Mouse (Mus musculus) gastrocnemius, postnatal 10 days (tissue): ENCODE measurements around the gene Cdc6. TPM values are rescaled to one million over a fixed set of nuclear protein-coding genes. Genes with fewer than 3 reads are reported as not detected.
"Not testable (repeated sequence)": the region's sequence is repeated elsewhere in the genome, so short reads cannot be mapped to it uniquely, and the experiment has no call there.

Experiments
- DNase-seq: peaks from one replicate; pipeline ENCODE4 v3.0.0; 2021; ENCODE audit warnings: mixed read lengths
- total RNA-seq, 2 experiments: library from RNA; stranded (reverse); gene quantifications; 2 replicates each; pipeline ENCODE4 v1.2.3; 2021

The Cdc6 gene
- total RNA-seq, 2 experiments from 2014 or later, result 2.3 to 3.5 TPM

DNA sequence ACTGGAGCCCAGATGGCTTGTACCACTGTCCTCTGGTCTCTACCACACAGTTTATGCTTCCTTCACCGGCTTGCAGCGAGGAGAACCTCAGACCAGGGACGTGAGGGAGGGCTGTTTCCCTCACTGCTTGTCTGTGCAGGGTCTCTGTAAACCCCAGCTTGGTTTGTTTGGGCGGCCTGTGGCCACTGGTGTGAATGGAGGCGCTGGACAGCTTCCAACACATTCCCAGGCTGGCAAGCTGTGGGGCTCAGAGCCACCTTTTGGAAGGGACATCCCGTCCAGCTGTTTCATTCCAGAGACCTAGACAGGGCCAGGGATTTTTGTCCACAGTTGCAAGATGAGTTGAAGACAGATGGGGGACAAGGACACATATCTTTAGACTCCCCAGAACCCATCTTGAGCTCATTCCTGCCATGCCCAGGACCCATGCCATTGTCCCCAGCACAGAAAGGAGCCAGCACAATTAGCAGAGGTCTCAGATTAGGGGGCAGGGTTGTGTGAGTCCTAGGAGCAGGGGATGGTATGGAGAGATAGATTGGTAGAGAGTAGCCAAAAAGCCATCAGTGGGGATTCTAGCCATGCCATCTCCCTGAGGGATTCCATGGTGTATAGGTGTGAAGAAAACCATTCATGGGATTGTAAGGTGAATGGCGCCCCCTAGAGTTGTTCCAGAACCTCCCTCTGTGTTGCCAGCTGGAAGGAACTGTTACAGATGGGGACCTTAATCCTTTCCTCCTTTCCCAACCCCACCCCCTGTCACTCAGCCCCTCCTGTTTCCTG, 24.1 kb downstream of the Cdc6 start:
- peak; percentile 71 for DNase-seq

DNA sequence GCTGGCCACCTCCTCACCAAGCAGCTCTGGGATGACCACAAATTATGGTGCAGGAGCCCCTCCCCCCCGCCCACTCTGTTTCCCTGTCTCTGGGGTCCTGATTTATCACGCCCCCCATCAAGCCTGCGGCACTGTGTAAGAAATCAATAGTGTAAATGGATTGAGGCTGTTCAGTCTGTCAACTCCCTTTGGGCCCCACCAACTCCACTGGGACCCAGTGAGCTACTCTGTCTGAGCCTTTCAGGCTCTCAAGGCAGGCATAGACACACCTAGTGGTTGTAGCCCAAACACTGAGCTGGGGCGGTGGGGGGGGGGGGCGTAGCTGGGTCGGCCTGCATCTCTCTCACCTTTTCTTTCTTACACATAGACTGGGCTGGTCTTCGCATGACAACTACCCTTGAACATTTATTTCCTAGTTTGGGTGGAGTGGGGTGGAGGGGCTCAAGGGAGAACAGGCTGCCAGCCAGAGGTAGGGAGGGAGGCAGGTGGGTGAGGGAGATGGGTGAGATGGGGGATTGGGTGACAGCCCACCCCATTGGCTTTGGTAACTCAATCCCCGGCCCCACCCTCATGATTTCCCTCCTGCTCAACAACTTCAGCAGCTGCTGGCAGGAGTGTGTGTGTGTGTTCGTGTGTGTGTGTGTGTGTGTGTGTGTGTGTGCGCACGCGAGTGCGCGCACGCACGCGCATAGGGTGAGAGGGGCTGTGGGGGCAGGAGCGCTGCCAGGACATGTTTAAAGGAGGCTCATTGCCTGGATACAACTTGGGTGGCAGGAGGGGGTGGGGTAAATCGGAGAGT, 24.9 kb downstream of the Cdc6 start:
- peak; percentile 49 for DNase-seq

DNA sequence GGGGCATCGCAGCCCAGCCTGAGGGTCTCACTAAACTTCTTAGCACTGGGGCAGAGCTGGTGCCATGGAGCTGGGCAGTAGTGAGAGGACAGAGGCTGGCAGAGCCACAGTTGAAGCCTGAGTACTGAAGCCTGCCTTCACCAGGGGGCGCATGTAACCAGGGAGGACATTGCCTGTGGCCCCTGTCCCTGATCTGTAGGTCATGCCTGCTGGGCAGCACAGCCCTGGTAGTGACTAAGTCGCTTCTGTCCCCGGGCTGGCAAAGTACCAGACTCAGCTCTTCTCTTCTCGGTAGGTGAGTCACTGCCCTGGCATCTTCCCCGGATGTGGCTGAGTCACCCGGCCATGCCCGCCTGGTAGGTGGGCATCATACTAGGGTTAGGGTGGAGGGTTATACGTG, 25.6 kb downstream of the Cdc6 start:
- DNase-seq, result peak; percentile 79

DNA sequence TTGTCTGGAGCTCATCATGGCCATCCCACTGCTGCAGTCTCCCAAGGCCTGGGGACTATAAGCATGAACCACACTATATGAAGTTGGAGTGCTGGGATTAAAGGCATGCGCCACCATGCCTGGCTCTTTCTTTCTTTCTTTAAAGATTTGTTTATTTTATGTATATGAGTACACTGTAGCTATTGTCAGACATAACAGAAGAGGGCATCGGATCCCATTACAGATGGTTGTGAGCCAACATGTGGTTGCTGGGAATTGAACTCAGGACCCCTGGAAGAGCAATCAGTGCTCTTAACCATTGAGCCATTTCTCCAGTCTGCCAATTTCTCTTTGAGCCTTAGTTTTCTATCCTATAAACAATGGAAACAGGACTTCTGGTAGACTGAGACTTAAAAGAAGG, 26.2 kb downstream of the Cdc6 start:
- not testable (repeated sequence) for DNase-seq

DNA sequence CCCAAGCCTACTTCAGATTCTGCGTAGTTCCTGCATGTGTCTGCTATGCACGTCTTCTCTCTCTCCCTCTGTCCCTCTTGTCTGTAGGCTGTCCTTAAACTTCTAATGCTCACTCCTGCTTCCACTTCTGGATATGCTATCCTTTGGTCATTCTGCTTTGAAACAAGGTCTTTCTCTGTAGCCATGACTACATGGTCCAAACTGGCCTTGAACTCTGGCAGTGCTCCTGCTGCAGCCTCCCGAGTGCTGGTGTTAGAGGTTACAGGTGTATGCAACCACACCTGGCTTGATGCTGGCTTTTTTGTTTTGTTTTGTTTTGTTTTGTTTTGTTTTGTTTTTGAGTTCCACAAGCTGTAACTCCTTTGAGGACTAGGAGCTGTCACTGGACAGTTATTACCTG, 26.8 kb downstream of the Cdc6 start:
- no peak for DNase-seq

DNA sequence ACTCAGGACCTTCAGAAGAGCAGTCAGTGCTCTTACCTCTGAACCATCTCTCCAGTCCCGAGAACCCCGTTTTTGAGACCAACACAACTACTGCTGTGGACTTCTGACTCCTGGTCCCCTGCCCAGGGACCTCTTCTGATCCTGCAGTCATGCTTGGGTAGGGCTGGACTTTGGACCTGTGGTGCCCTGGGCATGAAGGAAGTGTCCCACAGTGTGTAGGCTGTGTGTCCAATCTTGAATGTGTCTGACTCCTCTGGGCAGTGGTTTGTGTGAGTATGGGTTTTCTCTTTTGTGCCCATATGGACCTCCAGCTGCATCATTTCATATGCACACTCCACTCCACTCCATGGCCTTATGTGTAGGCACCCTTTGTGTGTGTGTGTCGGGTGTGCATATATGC, 27.5 kb downstream of the Cdc6 start:
- DNase-seq, result no peak

DNA sequence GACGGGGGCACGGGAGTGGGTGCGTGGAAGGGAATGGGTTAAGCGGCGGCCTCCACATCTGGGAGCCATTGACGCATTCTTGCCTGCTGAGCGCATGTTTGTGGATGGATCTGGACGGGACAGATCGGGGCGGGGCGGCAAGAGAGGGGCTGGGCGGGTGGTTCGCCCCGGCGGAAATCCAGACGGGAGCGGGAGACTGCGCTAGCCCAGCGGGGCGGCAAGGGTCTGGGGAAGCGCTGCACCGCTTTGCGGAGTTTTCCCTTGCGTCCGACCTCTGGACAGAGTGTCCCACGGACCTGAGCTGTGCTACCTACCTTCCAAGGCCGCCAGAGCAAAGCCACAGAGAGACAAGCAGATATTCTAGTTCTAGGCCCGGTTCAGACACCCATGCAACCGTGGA, 28.6 kb downstream of the Cdc6 start:
- DNase-seq, result peak; percentile 78

DNA sequence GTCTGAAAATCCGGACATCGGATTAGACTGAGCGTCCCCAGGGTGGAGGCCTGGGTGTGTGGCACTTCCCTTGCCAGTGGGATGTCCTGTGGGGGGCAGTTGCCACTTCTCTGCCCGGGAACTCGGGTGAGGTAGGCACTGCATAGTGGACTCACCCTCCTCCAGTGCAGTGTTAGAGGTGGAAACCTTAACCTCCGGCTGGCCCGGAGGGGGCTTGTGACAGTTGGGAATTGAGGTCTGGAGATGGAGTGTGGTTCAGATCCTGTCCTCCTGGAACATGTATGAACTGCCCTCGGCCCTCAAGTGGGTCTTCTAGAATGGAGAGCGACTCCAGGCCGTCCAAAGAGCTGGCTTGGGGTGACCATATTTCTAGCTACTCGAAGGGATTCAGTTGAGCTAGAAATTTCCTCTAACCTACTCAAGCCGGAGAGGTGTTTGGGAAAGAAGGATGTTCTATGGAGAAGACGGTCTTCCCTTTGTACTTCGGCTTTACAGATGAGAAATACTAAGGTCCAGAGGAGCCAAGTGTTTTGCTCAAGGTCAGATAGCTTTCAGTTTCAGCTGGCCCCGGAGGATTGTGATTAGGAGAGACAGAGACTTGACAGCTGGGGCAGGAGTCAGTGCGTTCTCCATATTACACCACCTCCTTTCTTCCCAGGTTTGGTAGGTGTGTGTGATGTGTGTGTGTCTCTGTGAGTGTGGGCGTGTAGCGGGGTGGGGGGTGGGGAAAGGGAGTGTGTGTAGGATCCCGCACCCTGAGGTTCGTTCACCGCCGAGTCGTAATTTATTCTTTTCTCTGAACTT, 29.2 kb downstream of the Cdc6 start:
- DNase-seq, result no peak

DNA sequence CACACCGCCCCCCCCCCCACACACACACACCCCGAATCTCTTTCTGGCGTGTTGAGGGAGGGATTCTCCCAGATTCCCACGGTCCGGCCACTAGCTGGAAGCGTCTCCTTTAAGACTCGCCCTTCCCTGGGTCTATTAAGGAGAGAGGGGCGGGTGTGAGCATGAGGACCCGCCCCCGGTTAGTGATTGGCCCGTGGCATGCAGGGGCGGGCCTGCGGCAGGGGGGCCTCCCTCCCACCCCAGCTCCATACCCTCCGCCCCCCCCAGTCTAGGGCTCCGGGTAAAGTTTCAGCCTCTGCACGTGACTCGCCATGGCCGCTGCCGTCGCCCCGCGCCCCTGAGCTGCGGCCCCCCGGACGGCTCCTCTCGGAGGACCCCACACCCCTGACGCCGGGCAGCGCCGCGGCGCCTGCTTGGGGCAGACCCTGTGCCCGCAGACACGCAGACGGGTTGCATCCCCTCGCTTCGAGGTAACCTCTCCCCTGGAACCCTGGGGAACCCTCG, 29.9 kb downstream of the Cdc6 start:
- DNase-seq, result peak; percentile 85

DNA sequence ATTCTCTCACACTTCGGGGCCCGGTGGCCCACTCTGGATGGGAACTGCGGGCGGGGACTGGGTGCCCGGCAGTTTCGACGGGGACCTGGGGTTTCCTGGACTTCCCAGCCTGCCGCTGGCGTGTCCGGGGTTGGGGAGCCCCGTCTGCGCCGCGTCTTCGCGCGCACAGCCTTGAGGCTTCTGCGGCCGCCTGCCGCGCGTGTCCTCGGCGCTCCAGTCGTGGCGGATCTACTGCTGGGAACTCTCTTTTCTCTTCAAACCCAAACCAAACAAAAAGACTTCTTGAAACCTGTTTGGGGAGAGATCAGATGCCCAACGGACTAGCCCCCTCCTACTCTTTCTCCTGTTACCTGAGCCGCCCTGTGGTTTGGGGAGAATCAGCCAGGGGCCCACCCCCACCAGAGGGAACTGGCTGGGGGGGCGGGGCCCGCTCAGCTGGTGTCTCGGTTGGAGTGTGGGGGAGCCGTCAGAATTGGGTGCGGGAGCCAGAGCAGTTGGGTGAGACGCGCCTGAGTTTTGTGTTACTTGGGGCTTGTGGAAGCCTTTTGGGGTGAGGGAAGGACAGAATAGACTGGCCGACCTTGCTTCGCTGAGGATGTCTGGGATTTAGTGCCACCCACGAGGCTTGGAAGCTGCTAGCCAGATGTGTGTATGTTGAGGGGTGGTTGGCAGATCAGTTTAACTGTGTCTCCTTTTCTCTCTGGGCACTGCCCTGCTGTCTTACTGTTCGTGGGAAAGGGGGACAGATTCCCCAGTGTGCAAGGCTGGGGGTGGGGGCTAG, 30.5 kb downstream of the Cdc6 start:
- peak; percentile 72 for DNase-seq

DNA sequence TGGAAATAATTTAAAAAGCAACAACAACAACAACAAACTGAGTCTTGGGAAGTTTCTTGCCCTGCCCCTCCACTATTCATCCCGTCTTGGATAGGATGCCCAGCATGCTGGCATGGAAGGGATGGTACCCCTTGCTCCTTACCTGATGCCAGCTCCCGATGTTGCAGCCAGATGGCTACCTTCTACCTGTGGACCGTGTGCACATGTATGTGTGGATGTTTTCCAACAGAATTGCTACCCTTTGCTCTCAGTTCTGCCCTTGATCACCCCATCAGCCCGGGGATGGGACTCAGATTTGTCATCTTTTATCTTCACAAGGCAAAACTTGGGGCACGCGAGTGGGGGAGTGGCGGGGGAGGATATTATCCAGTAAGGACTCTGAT, 31.1 kb downstream of the Cdc6 start:
- DNase-seq, result no peak

DNA sequence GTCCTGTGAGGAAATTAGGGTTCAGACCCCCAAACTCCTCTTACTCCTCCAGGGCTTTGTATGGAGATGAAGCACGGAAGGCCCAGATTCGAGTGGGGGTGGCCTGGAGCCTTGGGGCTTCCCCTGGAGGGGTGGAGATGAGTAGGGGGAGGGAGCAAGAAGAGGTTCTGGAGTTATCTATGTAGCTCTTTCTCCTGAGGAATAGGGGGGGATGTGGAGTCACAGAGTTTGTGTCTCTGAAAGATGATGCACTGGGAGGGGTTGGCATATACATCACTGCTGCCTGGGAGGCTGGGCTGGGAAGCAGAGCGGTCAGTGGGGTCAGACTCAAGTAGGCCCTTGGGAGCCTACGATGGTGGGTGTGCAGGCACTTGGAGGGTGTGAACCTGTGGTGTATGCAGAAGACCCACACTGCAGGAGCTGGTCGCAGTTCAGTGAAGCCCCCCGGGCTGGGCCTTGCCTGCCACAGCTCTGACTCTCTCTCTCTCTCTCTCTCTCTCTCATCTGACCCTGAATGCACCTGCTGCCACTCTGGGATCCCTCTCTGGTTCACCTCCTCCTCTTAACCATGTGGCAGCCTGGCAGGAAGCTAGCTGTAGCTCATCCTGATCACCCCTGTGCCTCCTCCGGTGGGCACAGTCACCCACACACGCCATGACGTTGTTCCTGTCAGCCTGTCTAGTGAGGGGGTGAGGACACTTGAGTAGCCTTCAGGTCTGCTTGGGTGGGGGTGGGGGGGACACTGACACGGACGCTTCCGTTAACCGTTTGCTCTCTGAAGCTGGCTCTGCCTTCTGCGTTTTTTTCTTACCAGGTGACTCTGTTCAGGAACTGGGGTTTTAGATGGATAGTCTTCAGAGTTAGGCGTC, 31.7 kb downstream of the Cdc6 start:
- no peak for DNase-seq

DNA sequence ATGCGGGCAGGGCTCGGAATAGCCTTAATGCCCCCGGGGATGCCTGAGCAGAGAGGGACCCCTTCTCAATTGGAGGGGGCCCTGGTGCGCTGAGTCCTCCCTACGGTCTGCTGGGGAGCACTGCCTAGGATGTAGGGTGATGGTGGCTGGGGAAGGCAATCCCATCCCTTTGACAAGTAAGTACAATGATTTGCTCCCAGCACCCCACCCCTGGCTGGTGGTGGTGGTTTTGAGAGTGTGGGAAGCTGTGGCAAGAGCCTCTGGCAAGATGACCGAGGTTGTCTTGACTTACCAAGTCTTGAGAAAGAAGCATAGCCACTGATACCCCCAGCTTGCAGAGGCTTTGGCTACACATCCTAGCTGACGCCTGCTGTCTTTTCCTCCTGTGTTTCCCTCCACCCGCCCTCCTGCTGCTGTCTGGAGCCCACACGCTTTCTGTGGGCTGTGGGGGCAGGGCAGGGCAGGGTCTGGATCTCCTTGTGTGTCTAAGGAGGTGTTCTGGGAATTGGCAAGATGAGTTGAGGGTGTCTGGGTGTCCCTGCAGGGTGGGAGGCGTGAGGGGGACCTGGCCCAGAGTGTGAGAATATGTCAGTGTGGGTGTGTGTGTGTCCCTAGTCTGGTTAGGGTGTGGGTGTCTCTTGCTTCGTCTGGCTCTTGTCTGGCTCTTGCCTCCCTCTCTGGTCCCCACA, 32.5 kb downstream of the Cdc6 start:
- DNase-seq, result no peak

DNA sequence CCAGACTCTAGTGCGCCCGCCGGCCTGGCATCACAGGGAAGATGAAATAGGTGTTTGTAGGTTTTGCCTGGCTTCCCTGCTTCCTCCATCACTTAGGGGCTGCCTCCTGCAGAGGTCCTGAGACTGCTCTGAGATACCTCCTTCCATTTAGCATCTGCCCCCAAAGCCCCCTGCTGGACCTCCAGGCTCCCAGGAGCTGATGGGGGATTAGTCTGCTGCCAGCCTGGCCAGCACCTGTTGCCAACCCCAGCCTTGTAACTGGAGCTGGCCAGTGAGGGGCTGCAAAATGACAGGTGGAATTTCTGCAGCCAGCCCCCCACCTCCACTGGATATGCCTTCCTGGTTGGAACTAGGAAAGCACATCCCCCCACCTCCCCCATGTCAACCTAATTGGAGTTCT, 33.2 kb downstream of the Cdc6 start:
- no peak for DNase-seq

DNA sequence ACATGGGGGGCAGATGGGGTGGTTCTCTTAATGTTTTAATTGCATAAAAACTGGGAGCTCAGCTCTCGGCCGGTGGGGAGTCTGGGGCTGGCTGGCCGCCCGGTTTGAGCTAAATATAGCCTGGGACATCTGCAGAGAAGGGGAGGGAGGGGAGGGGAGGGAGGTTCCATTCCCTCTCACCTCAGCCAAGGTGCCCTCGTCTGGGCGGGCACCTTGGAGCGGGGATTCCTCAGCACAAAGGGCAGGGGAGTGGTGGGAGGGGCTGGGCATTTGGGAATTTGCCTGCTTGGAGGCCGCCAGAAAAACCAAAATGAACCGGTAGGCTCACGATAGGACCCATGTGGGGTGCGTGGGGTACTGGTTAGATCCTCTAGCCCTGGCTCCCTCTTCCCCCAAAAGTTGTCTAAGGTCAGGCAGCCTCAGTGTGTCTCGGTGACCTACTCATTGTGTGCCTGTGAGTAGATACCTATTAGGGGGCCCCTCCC, 33.8 kb downstream of the Cdc6 start:
- DNase-seq, result peak; percentile 85

DNA sequence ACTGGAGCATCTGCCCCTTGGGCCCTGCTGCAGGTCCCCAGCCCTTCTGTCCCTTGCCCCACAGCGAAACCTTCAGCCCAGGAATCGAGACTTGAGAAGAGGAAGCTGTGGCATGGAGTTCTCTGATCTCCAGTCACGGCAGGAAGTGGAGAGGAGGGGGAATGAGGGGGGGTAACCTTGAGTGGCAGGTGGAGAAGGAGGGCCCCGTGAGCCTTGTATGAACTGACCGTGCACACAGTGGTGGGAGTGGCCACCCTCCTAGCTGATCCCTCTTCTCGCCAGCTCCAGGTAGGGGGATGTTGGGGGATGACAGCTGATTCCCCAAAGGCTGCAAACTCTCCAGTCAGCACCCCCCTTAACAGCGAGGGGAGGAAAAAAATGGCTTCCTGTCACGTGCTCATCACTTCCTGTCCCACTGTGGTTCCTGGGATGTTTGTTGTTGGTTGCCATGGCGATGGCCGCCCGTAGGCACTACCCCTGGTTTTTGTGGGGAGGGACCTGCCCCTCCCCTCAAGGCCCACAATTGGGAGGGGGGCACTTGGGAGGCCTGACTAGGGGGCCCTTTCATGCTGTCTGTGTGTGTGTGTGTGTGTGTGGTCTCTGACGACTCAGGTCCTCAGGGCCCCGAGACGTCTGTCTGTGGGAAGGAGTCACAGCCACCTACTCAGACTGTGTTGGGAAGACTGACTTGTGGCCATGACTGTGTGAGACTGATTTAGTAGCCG, 34.4 kb downstream of the Cdc6 start:
- peak; percentile 76 for DNase-seq

DNA sequence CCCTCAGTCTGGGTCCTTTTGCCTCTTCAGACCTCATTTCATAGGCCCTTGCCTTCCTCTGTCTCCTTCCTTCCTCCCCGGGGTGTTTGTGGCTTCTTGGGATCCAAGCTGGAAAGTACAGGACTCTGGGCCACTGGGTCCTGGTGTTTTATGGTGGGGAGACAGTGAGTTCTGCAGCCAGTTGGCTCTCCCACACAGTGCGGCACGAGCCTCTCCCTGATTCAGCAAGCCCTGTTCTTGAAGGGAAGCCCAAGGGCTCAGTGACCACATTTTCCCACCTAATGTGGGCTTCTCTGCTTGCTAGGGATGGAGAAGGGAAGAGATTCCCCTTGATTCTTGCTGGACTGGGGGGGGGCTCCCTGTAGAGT, 34.9 kb downstream of the Cdc6 start:
- DNase-seq, result no peak

DNA sequence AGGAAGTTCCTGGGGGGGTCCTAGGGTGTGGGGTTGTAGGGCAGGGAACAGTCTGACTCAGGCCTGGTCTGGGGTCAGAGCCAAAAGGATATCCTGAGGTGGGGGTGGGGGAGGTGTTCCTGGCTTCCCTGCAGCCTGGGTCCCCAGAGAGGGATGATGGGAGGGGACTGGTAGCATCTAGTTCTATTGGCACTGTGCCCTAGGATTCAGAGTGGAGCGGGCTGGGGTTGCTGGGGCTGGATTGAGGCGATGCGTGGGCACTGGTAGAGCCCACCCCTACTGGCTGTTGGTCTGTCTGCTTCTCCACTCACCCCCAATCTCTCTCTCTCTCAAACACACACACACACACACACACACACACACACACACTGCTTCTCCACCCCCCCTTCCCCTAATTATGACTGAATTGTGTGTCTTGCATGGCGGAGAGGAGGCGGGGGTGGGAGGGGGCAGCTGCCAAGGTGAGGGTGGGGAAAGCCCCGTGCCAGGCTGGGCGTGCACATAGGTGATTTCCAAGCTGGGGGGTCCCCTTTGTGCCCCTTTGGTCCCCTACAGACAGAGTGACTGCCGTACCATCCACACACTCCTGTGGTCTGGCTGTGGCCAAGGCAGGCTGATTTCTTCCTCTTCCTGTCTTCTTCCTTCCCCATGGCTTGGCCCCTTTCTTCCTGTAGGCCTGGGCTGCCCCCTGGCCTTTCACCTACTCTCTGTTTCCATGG, 35.5 kb downstream of the Cdc6 start:
- DNase-seq, result peak; percentile 53
